Mouse (Mus musculus): ENCODE data around the gene Exoc4. TPM values are rescaled to one million over a fixed set of nuclear protein-coding genes. Genes with fewer than 3 reads are reported as not detected.

Exoc4 gene
- polyA plus RNA-seq, 1 experiment from 2014 or later: 9.8 TPM

- Histone ChIP-seq H3K9ac (no peak overlapping the region), H3K4me3 (replicated peaks) (no peak overlapping the region), H3K4me1 (replicated peaks) (no peaks in the 10 kb centered on the region), H3K27ac (replicated peaks) (no peak overlapping the region), H3K9me3 (replicated peaks) (no peaks in the 10 kb centered on the region), H3K4me2 (no peak overlapping the region), H3K27me3 (no peaks in the 10 kb centered on the region), H3K36me3 (replicated peaks) (no peaks in the 10 kb centered on the region)
- no peak for ATAC-seq (ENCODE audit: insufficient read depth)
- 64% methylated on average over 6 of the region's 6 CpGs for whole genome bisulfite sequencing (ENCODE audit: insufficient replicate concordance)
These were observed 467.5 kb downstream of the Exoc4 start for GRCm38 (mm10) chr6:33716254-33716965.

- no peaks in the 10 kb centered on the region for H3K27me3 ChIP-seq
- no peak overlapping the region for H3K4me2 ChIP-seq
- no peaks in the 10 kb centered on the region for H3K36me3 ChIP-seq (replicated peaks)
- 13% methylated on average over 4 of the region's 4 CpGs for WGBS (ENCODE audit: insufficient replicate concordance)
- no peak overlapping the region for H3K27ac ChIP-seq (replicated peaks)
- H3K9me3 ChIP-seq (replicated peaks): no peaks in the 10 kb centered on the region
- ATAC-seq (ENCODE audit: insufficient read depth): no peak
- H3K4me3 ChIP-seq (replicated peaks): no peak overlapping the region
- no peak overlapping the region for H3K9ac ChIP-seq
- H3K4me1 ChIP-seq (replicated peaks): no peaks in the 10 kb centered on the region
These were observed 472.3 kb downstream of the Exoc4 start for GRCm38 (mm10) chr6:33721166-33721565.

DNA sequence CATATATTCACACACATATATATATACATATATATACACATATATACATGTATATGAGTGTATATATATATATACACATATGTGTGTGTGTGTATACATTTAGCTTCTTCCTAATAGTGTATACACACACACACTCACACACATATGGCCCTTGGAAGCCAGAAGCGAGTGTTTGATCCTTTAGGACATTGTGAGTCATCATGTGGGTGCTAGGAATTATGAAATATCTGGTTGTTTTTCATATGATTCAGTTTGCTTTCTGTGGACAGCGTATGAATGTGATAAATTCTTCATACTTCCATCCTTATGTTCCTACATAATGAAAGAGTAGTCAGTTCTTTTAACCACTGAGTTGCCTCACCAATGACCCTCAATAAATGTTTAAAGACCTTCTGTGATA, 473.9 kb downstream of the Exoc4 start:
- no peak overlapping the region for H3K4me2 ChIP-seq
- H3K27me3 ChIP-seq: no peaks in the 10 kb centered on the region
- no peak overlapping the region for H3K9ac ChIP-seq
- no peak overlapping the region for H3K4me3 ChIP-seq (replicated peaks)
- no peaks in the 10 kb centered on the region for H3K9me3 ChIP-seq (replicated peaks)
- no peak for ATAC-seq (ENCODE audit: insufficient read depth)
- H3K27ac ChIP-seq (replicated peaks): no peak overlapping the region
- no peaks in the 10 kb centered on the region for H3K36me3 ChIP-seq (replicated peaks)
- 74% methylated on average over 2 of the region's 2 CpGs for WGBS (ENCODE audit: insufficient replicate concordance)
- no peaks in the 10 kb centered on the region for H3K4me1 ChIP-seq (replicated peaks)

- Histone ChIP-seq H3K9ac (no peak overlapping the region), H3K4me3 (replicated peaks) (no peak overlapping the region), H3K36me3 (replicated peaks) (no peaks in the 10 kb centered on the region), H3K27me3 (no peaks in the 10 kb centered on the region), H3K27ac (replicated peaks) (no peak overlapping the region), H3K9me3 (replicated peaks) (no peaks in the 10 kb centered on the region), H3K4me2 (no peak overlapping the region), H3K4me1 (replicated peaks) (no peaks in the 10 kb centered on the region)
- ATAC-seq (ENCODE audit: insufficient read depth): no peak
- WGBS (ENCODE audit: insufficient replicate concordance): 76% methylated on average over 3 of the region's 3 CpGs
These were observed 475.7 kb downstream of the Exoc4 start for GRCm38 (mm10) chr6:33724596-33724995.

GRCm38 (mm10) chr6:33727271-33727670, 478.4 kb downstream of the Exoc4 start:
- 67% methylated on average over 1 of the region's 1 CpGs for WGBS (ENCODE audit: insufficient replicate concordance)
- no peak overlapping the region for H3K4me3 ChIP-seq (replicated peaks)
- H3K4me1 ChIP-seq (replicated peaks): no peaks in the 10 kb centered on the region
- no peaks in the 10 kb centered on the region for H3K9me3 ChIP-seq (replicated peaks)
- H3K27ac ChIP-seq (replicated peaks): no peak overlapping the region
- no peaks in the 10 kb centered on the region for H3K27me3 ChIP-seq
- no peaks in the 10 kb centered on the region for H3K36me3 ChIP-seq (replicated peaks)
- 0 out of 2 replicates have a peak, but pooled peaks have one; percentile 47 for ATAC-seq (ENCODE audit: insufficient read depth)
- H3K4me2 ChIP-seq: no peak overlapping the region
- H3K9ac ChIP-seq: no peak overlapping the region

DNA sequence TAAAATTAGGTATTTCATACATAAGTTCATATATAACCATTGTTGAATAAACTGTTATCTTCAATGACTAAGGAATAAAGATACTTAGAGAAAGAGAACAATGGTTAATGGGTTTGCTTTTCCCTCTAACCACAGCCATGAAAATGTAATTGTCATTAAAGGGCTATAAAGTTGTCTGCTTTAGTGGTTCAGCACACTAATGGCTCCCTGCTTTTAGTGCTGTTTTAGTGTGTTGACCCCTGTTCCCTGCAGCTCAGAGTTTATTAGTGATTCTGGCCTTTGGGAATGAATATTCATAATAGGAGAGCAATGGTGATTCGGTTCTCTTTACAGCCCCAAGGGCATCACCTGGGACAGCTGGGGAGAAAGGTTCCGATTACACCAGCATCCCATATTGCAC, 483.3 kb downstream of the Exoc4 start:
- no peaks in the 10 kb centered on the region for H3K27me3 ChIP-seq
- H3K9ac ChIP-seq: no peak overlapping the region
- no peak for ATAC-seq (ENCODE audit: insufficient read depth)
- H3K4me1 ChIP-seq (replicated peaks): no peaks in the 10 kb centered on the region
- no peak overlapping the region for H3K4me2 ChIP-seq
- no peak overlapping the region for H3K27ac ChIP-seq (replicated peaks)
- no peaks in the 10 kb centered on the region for H3K36me3 ChIP-seq (replicated peaks)
- 55% methylated on average over 2 of the region's 2 CpGs for WGBS (ENCODE audit: insufficient replicate concordance)
- no peak overlapping the region for H3K4me3 ChIP-seq (replicated peaks)
- no peaks in the 10 kb centered on the region for H3K9me3 ChIP-seq (replicated peaks)

DNA sequence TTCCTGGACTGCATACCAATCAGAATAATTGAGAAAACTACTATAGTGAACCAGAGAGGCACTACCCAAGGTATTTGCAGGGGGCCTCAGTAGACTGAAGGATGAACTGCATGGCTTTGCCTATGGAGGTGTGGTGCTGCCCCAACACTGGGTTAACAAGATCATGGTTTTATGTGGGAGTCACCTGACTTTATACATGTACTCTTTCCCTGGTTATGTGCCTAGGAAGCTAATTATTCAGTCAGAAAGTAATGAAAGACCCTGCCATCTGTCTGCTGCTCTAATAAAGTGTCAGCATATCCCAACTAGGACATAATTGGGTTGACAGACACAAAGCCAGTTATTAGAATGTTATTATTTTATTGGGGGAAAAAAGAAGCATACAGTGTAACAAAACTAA, 484.7 kb downstream of the Exoc4 start:
- no peak for ATAC-seq (ENCODE audit: insufficient read depth)
- Histone ChIP-seq H3K9ac (no peak overlapping the region), H3K9me3 (replicated peaks) (no peaks in the 10 kb centered on the region), H3K27ac (replicated peaks) (no peak overlapping the region), H3K4me1 (replicated peaks) (no peaks in the 10 kb centered on the region), H3K27me3 (no peaks in the 10 kb centered on the region), H3K4me3 (replicated peaks) (no peak overlapping the region), H3K36me3 (replicated peaks) (no peaks in the 10 kb centered on the region), H3K4me2 (no peak overlapping the region)

- Histone ChIP-seq H3K4me1 (replicated peaks) (no peaks in the 10 kb centered on the region), H3K4me3 (replicated peaks) (no peak overlapping the region), H3K27me3 (no peaks in the 10 kb centered on the region), H3K4me2 (no peak overlapping the region), H3K9ac (no peak overlapping the region), H3K9me3 (replicated peaks) (no peaks in the 10 kb centered on the region), H3K27ac (replicated peaks) (no peak overlapping the region), H3K36me3 (replicated peaks) (no peaks in the 10 kb centered on the region)
- no peak for ATAC-seq (ENCODE audit: insufficient read depth)
- WGBS (ENCODE audit: insufficient replicate concordance): 58% methylated on average over 3 of the region's 3 CpGs
These were observed 485.1 kb downstream of the Exoc4 start for GRCm38 (mm10) chr6:33734032-33734431.

- no peak overlapping the region for H3K4me3 ChIP-seq (replicated peaks)
- H3K9me3 ChIP-seq (replicated peaks): no peaks in the 10 kb centered on the region
- no peaks in the 10 kb centered on the region for H3K4me1 ChIP-seq (replicated peaks)
- no peak overlapping the region for H3K9ac ChIP-seq
- no peak for ATAC-seq (ENCODE audit: insufficient read depth)
- WGBS (ENCODE audit: insufficient replicate concordance): 57% methylated on average over 3 of the region's 3 CpGs
- no peaks in the 10 kb centered on the region for H3K36me3 ChIP-seq (replicated peaks)
- H3K4me2 ChIP-seq: no peak overlapping the region
- no peak overlapping the region for H3K27ac ChIP-seq (replicated peaks)
- no peaks in the 10 kb centered on the region for H3K27me3 ChIP-seq
These were observed 490.0 kb downstream of the Exoc4 start for GRCm38 (mm10) chr6:33738857-33739291.

DNA sequence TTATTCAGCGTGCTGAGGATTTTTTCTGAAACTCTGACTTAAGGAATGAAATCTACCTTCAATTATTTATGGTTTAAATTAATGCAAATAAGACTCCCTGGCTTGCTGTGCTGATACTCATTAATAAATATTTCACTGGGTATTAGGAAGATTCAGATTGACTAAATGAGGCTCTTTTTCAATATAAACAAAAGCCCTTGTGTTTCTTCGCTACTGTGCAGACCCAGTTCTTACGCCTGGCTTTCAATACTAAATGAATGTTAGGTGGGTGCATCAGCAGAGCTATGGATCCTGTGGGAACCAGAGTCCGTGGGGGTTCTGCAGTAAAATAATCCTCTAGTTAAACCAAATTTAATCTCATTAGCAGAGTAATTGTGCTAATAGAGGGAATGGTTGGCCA, 490.4 kb downstream of the Exoc4 start:
- Histone ChIP-seq H3K4me2 (no peak overlapping the region), H3K4me3 (replicated peaks) (no peak overlapping the region), H3K27ac (replicated peaks) (no peak overlapping the region), H3K27me3 (no peaks in the 10 kb centered on the region), H3K9me3 (replicated peaks) (no peaks in the 10 kb centered on the region), H3K9ac (no peak overlapping the region), H3K36me3 (replicated peaks) (no peaks in the 10 kb centered on the region), H3K4me1 (replicated peaks) (no peaks in the 10 kb centered on the region)
- 77% methylated on average over 4 of the region's 4 CpGs for WGBS (ENCODE audit: insufficient replicate concordance)
- no peak for ATAC-seq (ENCODE audit: insufficient read depth)

DNA sequence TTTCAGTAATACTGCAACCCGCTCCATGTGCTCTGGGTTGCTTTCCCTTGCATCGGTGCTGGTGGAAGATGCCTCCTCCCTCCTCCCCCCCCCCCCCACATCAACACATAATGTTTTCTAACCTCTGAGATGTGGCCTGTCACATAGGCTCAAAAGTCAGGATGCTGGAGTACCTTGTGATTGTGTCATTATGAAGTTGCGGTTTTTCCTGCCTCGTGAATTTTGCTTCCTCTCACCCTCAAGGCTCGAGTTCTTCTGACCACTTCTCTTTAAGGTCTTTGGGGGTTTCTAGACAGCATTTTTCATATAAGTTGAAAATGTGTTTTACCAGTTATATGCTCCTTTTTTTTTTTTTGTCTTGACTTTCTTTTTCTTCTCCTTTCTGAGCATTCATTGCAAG, 507.1 kb downstream of the Exoc4 start:
- Histone ChIP-seq H3K4me3 (replicated peaks) (no peak overlapping the region), H3K27me3 (no peaks in the 10 kb centered on the region), H3K9ac (no peak overlapping the region), H3K4me2 (no peak overlapping the region), H3K4me1 (replicated peaks) (no peaks in the 10 kb centered on the region), H3K27ac (replicated peaks) (no peak overlapping the region), H3K9me3 (replicated peaks) (no peaks in the 10 kb centered on the region), H3K36me3 (replicated peaks) (no peaks in the 10 kb centered on the region)
- WGBS (ENCODE audit: insufficient replicate concordance): 47% methylated on average over 5 of the region's 5 CpGs
- no peak for ATAC-seq (ENCODE audit: insufficient read depth)

- H3K4me3 ChIP-seq (replicated peaks): no peak overlapping the region
- H3K9me3 ChIP-seq (replicated peaks): no peaks in the 10 kb centered on the region
- no peaks in the 10 kb centered on the region for H3K36me3 ChIP-seq (replicated peaks)
- no peaks in the 10 kb centered on the region for H3K4me1 ChIP-seq (replicated peaks)
- no peak for ATAC-seq (ENCODE audit: insufficient read depth)
- H3K27me3 ChIP-seq: no peaks in the 10 kb centered on the region
- no peak overlapping the region for H3K4me2 ChIP-seq
- H3K9ac ChIP-seq: no peak overlapping the region
- no peak overlapping the region for H3K27ac ChIP-seq (replicated peaks)
These were observed 512.7 kb downstream of the Exoc4 start for GRCm38 (mm10) chr6:33761557-33761956.
